9 mouse cellular contexts compared by ENCODE assay signal in the genomic region with DNA sequence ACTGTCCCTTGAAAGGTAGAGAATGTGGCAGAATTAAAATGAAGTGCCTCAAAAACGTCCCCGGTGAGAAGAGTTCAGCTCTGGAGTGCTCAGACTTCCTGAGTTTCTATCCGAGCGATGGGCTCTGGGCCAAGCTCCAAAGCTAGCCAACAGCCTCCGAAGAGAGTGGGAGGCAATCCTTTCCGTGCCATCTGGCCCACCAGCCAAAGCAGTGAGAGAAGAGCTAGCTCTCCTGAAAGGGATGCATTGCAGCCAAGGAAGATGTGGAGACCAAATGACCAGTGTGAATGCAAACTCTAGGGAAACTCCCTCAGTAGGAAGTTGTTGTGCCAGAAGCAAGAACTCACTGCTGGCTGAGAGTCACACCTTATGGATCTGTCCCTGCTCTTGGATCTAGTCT. TPM values are rescaled to one million over a fixed set of nuclear protein-coding genes. Genes with fewer than 3 reads are reported as not detected.
DNase-seq lines count a peak whose midpoint lies in the region; ATAC-seq and TF ChIP-seq lines count a peak whose summit lies in the region.
"Had no signal": no experiment of that assay in that cellular context is flagged by ENCODE, and none has a peak within 500 bp of the region (broad histone marks: within the 10 kb centered on the region; RNA-seq: fewer than 3 reads in every experiment).

No protein-coding gene starts in this region.

- intact Hi-C loops in left cerebral cortex, adult 2 months (cut with DNase I), result no loop called here

- no peak overlapping the region for H3K9ac ChIP-seq in midbrain, postnatal 0 days (replicated peaks; ENCODE audit: low read length, poor library complexity, severe bottlenecking)
- no peak overlapping the region for H3K9ac ChIP-seq in midbrain, embryonic 11.5 days (ENCODE audit: low read length)
- no peak overlapping the region for H3K9ac ChIP-seq in neural tube, embryonic 15.5 days (replicated peaks)

- TF ChIP-seq CTCF in midbrain, postnatal 0 days (IDR thresholded peaks at IDR 0.05), result no peak
- TF ChIP-seq CTCF in left cerebral cortex, adult 2 months (IDR thresholded peaks at IDR 0.05), result no peak

- H3K27me3 ChIP-seq in midbrain, postnatal 0 days (ENCODE audit: insufficient read depth, low read length), result no peaks in the 10 kb centered on the region
- H3K27me3 ChIP-seq in midbrain, embryonic 11.5 days (ENCODE audit: control insufficient read depth, insufficient read depth, low read length), result no peaks in the 10 kb centered on the region
- no peaks in the 10 kb centered on the region for H3K27me3 ChIP-seq in limb, embryonic 10.5 days (ENCODE audit: low read depth, poor library complexity, severe bottlenecking)
- no peaks in the 10 kb centered on the region for H3K27me3 ChIP-seq in neural tube, embryonic 15.5 days (replicated peaks)

- no peaks in the 10 kb centered on the region for H3K4me1 ChIP-seq in midbrain, postnatal 0 days (ENCODE audit: insufficient read depth, low read length)
- no peaks in the 10 kb centered on the region for H3K4me1 ChIP-seq in midbrain, embryonic 11.5 days (ENCODE audit: control insufficient read depth, insufficient read depth, low read length)
- H3K4me1 ChIP-seq in limb, embryonic 10.5 days, result peaks cover 3% of the 10 kb centered on the region; the same call in 1 of the 2 replicates
- no peaks in the 10 kb centered on the region for H3K4me1 ChIP-seq in neural tube, embryonic 15.5 days

- no peak for ATAC-seq in midbrain, postnatal 0 days (ENCODE audit: low FRiP score)
- ATAC-seq in midbrain, embryonic 11.5 days (ENCODE audit: low FRiP score), result no peak
- ATAC-seq in neural tube, embryonic 15.5 days (ENCODE audit: low FRiP score), result no peak

- no peak overlapping the region for H3K4me2 ChIP-seq in midbrain, postnatal 0 days (ENCODE audit: low read depth, low read length, poor library complexity, severe bottlenecking)
- H3K4me2 ChIP-seq in midbrain, embryonic 11.5 days, result no peak overlapping the region
- no peak overlapping the region for H3K4me2 ChIP-seq in neural tube, embryonic 15.5 days

- 74% methylated on average over 6 of the region's 6 CpGs for WGBS in midbrain, postnatal 0 days
- 90% methylated on average over 6 of the region's 6 CpGs for WGBS in midbrain, embryonic 11.5 days
- 88% methylated on average over 6 of the region's 6 CpGs for WGBS in limb, embryonic 10.5 days
- 90% methylated on average over 6 of the region's 6 CpGs for WGBS in neural tube, embryonic 15.5 days

- H3K9me3 ChIP-seq in midbrain, postnatal 0 days (ENCODE audit: low read length), result no peaks in the 10 kb centered on the region
- H3K9me3 ChIP-seq in midbrain, embryonic 11.5 days (ENCODE audit: control insufficient read depth, low read length), result no peaks in the 10 kb centered on the region
- H3K9me3 ChIP-seq in limb, embryonic 10.5 days (replicated peaks), result no peaks in the 10 kb centered on the region
- H3K9me3 ChIP-seq in neural tube, embryonic 15.5 days (replicated peaks), result no peaks in the 10 kb centered on the region

- no peaks in the 10 kb centered on the region for H3K36me3 ChIP-seq in midbrain, postnatal 0 days (ENCODE audit: insufficient read depth, low read length)
- H3K36me3 ChIP-seq in midbrain, embryonic 11.5 days (ENCODE audit: control insufficient read depth, insufficient read depth, low read length), result no peaks in the 10 kb centered on the region
- H3K36me3 ChIP-seq in limb, embryonic 10.5 days, result no peaks in the 10 kb centered on the region
- H3K36me3 ChIP-seq in neural tube, embryonic 15.5 days, result no peaks in the 10 kb centered on the region

- peak; percentile 5 for DNase-seq in adrenal gland, postnatal 10 days
- no peak for DNase-seq in adrenal gland, postnatal 36 days
- peak; percentile 73 for DNase-seq in midbrain, postnatal 0 days (ENCODE audit: low spot score)
- no peak for DNase-seq in midbrain, embryonic 11.5 days (ENCODE audit: low spot score, missing footprints)
- DNase-seq in left cerebral cortex, adult 2 months (ENCODE audit: extremely low spot score in 1 of 2, low spot score in 2 of 2), result peak; percentile 54 to 76
- DNase-seq in telencephalon, adult 2 months (ENCODE audit: low read depth, low spot score), result peak; percentile 81
- DNase-seq in limb, embryonic 10.5 days (ENCODE audit: low spot score), result no peak
- DNase-seq: thymus, adult 18-20 months had no signal

- H3K27ac ChIP-seq in midbrain, postnatal 0 days (ENCODE audit: low read depth, low read length), result no peak overlapping the region
- no peak overlapping the region for H3K27ac ChIP-seq in midbrain, embryonic 11.5 days (ENCODE audit: low read depth, low read length)
- no peak overlapping the region for H3K27ac ChIP-seq in left cerebral cortex, adult 2 months
- H3K27ac ChIP-seq in limb, embryonic 10.5 days, result no peak overlapping the region
- no peak overlapping the region for H3K27ac ChIP-seq in neural tube, embryonic 15.5 days (replicated peaks)

- no peak overlapping the region for H3K4me3 ChIP-seq in midbrain, postnatal 0 days (ENCODE audit: low read depth, low read length)
- H3K4me3 ChIP-seq in midbrain, embryonic 11.5 days (ENCODE audit: low read depth, low read length), result no peak overlapping the region
- no peak overlapping the region for H3K4me3 ChIP-seq in left cerebral cortex, adult 2 months
- no peak overlapping the region for H3K4me3 ChIP-seq in limb, embryonic 10.5 days
- no peak overlapping the region for H3K4me3 ChIP-seq in neural tube, embryonic 15.5 days (replicated peaks)

RNA-seq across cellular contexts. Expression of gene 4930453N24Rik, which starts 59.1 kb away (rescaled TPM):
- total RNA-seq in adrenal gland, postnatal 10 days (2021), result 10 to 100 TPM; 28.4 to 33.0 TPM
- 10 to 100 TPM; 27.7 to 31.7 TPM for total RNA-seq in adrenal gland, postnatal 36 days (2021)
- total RNA-seq in midbrain, postnatal 0 days (2014; rRNA removed), result 14.2 and 19.5 TPM in 2 replicates
- 16.0 and 18.1 TPM in 2 replicates for polyA plus RNA-seq in midbrain, postnatal 0 days (2015; fragmentation: Nextera tagmentation; extraction: Ambion mirVana)
- polyA plus RNA-seq in midbrain, embryonic 11.5 days (2014; fragmentation: Nextera tagmentation; extraction: Ambion mirVana), result 33.0 and 33.3 TPM in 2 replicates
- 10 to 100 TPM; 21.4 to 22.9 TPM for total RNA-seq in left cerebral cortex, adult 2 months (2021)
- 29.6 and 30.1 TPM in 2 replicates for polyA plus RNA-seq in limb, embryonic 10.5 days (2016; fragmentation: Nextera tagmentation; extraction: Ambion mirVana)
- polyA plus RNA-seq in neural tube, embryonic 15.5 days (2015; fragmentation: Nextera tagmentation; extraction: Ambion mirVana), result 15.9 and 20.0 TPM in 2 replicates

Comparison
In these comparisons a context has a peak if more than half of its experiments do, and no peak if none do; other contexts are left out.
1. DNase-seq: peak in adrenal gland, postnatal 10 days (single experiment), midbrain, postnatal 0 days (single experiment), left cerebral cortex, adult 2 months (2 of 2) and telencephalon, adult 2 months (single experiment); none in adrenal gland, postnatal 36 days (0 of 2), midbrain, embryonic 11.5 days (single experiment) and limb, embryonic 10.5 days (single experiment).